Mouse (Mus musculus): ENCODE results near the gene Uchl3.

- TF ChIP-seq CTCF (IDR thresholded peaks at IDR 0.05; ENCODE audit: low read depth) (no peak), EP300 (optimal IDR thresholded peaks at IDR 0.05) (no peak)
These were observed 18.5 kb downstream of the Uchl3 start for GRCm38 (mm10) chr14:101672226-101672625.

Measured in stomach, postnatal 0 days (tissue).